Mouse (Mus musculus): Measurements from ENCODE around the gene D2hgdh. TPM values are rescaled to one million over a fixed set of nuclear protein-coding genes. Genes with fewer than 3 reads are reported as not detected.

Gene D2hgdh
- polyA plus RNA-seq, 1 experiment = 6.6 TPM

- no peak overlapping the region for H3K4me3 ChIP-seq (ENCODE audit: insufficient read depth, poor library complexity, severe bottlenecking)
- H3K36me3 ChIP-seq (ENCODE audit: control insufficient read depth, insufficient read depth) = peaks cover 44% of the 10 kb centered on the region
- TF ChIP-seq CEBPB (IDR thresholded peaks at IDR 0.05; ENCODE audit: low read depth) = no peak
- TF ChIP-seq MYOG (IDR thresholded peaks at IDR 0.05; ENCODE audit: control insufficient read depth, extremely low read depth, insufficient read length) = no peak
- TF ChIP-seq MYOD1 (IDR thresholded peaks at IDR 0.05; ENCODE audit: control insufficient read depth, insufficient read length, low read depth) = no peak
- TF ChIP-seq FOSL1 (IDR thresholded peaks at IDR 0.05; ENCODE audit: insufficient read depth, low read length, poor library complexity, severe bottlenecking) = no peak
- no peak for TF ChIP-seq USF1 (IDR thresholded peaks at IDR 0.05; ENCODE audit: low read depth)
- no peak for TF ChIP-seq CTCF (IDR thresholded peaks at IDR 0.05; ENCODE audit: control insufficient read depth, insufficient read depth, insufficient read length)
- no peak for TF ChIP-seq MAX (IDR thresholded peaks at IDR 0.05)
- no peaks in the 10 kb centered on the region for H3K27me3 ChIP-seq (ENCODE audit: control insufficient read depth, insufficient read depth, insufficient read length)
- H3ac ChIP-seq (ENCODE audit: control insufficient read depth, insufficient read length, low read depth) = no peak overlapping the region
- peaks cover 42% of the 10 kb centered on the region for H3K79me2 ChIP-seq (ENCODE audit: control insufficient read depth, insufficient read depth)
- H3K79me3 ChIP-seq (ENCODE audit: low read depth) = peaks cover 25% of the 10 kb centered on the region
These were observed 19.3 kb upstream of the D2hgdh start for GRCm38 (mm10) chr1:93805221-93805951.

GRCm38 (mm10) chr1:93808871-93809270 lies 15.8 kb upstream of the D2hgdh start:
- peaks cover 73% of the 10 kb centered on the region for H3K36me3 ChIP-seq (ENCODE audit: control insufficient read depth, insufficient read depth)
- no peak overlapping the region for H3K4me3 ChIP-seq (ENCODE audit: insufficient read depth, poor library complexity, severe bottlenecking)
- no peak overlapping the region for H3ac ChIP-seq (ENCODE audit: control insufficient read depth, insufficient read length, low read depth)
- H3K27me3 ChIP-seq (ENCODE audit: control insufficient read depth, insufficient read depth, insufficient read length) = no peaks in the 10 kb centered on the region
- peaks cover 14% of the 10 kb centered on the region for H3K79me3 ChIP-seq (ENCODE audit: low read depth)
- peaks cover 27% of the 10 kb centered on the region for H3K79me2 ChIP-seq (ENCODE audit: control insufficient read depth, insufficient read depth)
- no peak for TF ChIP-seq USF1 (IDR thresholded peaks at IDR 0.05; ENCODE audit: low read depth)
- TF ChIP-seq CEBPB (IDR thresholded peaks at IDR 0.05; ENCODE audit: low read depth) = no peak
- TF ChIP-seq MAX (IDR thresholded peaks at IDR 0.05) = no peak

- peaks cover 83% of the 10 kb centered on the region for H3K36me3 ChIP-seq (ENCODE audit: control insufficient read depth, insufficient read depth)
- no peak for TF ChIP-seq FOSL1 (IDR thresholded peaks at IDR 0.05; ENCODE audit: insufficient read depth, low read length, poor library complexity, severe bottlenecking)
- TF ChIP-seq CEBPB (IDR thresholded peaks at IDR 0.05; ENCODE audit: low read depth) = no peak
- no peak for TF ChIP-seq MYOD1 (IDR thresholded peaks at IDR 0.05; ENCODE audit: control insufficient read depth, insufficient read length, low read depth)
- no peak for TF ChIP-seq USF1 (IDR thresholded peaks at IDR 0.05; ENCODE audit: low read depth)
- no peak for TF ChIP-seq MAX (IDR thresholded peaks at IDR 0.05)
- TF ChIP-seq MYOG (IDR thresholded peaks at IDR 0.05; ENCODE audit: control insufficient read depth, extremely low read depth, insufficient read length) = no peak
- TF ChIP-seq CTCF (IDR thresholded peaks at IDR 0.05; ENCODE audit: control insufficient read depth, insufficient read depth, insufficient read length) = no peak
These were observed 14.7 kb upstream of the D2hgdh start for GRCm38 (mm10) chr1:93810011-93810410.

GRCm38 (mm10) chr1:93811495-93812039 lies 13.1 kb upstream of the D2hgdh start:
- H3K4me3 ChIP-seq (ENCODE audit: insufficient read depth, poor library complexity, severe bottlenecking) = no peak overlapping the region
- H3K36me3 ChIP-seq (ENCODE audit: control insufficient read depth, insufficient read depth) = peaks cover 90% of the 10 kb centered on the region
- peaks cover 2% of the 10 kb centered on the region for H3K79me2 ChIP-seq (ENCODE audit: control insufficient read depth, insufficient read depth)
- TF ChIP-seq MYOG (IDR thresholded peaks at IDR 0.05; ENCODE audit: control insufficient read depth, extremely low read depth, insufficient read length) (no peak), FOSL1 (IDR thresholded peaks at IDR 0.05; ENCODE audit: insufficient read depth, low read length, poor library complexity, severe bottlenecking) (no peak), CEBPB (IDR thresholded peaks at IDR 0.05; ENCODE audit: low read depth) (no peak), USF1 (IDR thresholded peaks at IDR 0.05; ENCODE audit: low read depth) (no peak), CTCF (IDR thresholded peaks at IDR 0.05; ENCODE audit: control insufficient read depth, insufficient read depth, insufficient read length) (no peak), MYOD1 (IDR thresholded peaks at IDR 0.05; ENCODE audit: control insufficient read depth, insufficient read length, low read depth) (no peak), MAX (IDR thresholded peaks at IDR 0.05) (no peak)
- H3ac ChIP-seq (ENCODE audit: control insufficient read depth, insufficient read length, low read depth) = no peak overlapping the region
- no peaks in the 10 kb centered on the region for H3K27me3 ChIP-seq (ENCODE audit: control insufficient read depth, insufficient read depth, insufficient read length)
- peaks cover 2% of the 10 kb centered on the region for H3K79me3 ChIP-seq (ENCODE audit: low read depth)

More at GRCm38 (mm10) chr1:93810011-93810410, 14.7 kb upstream of the D2hgdh start:
- H3K4me3 ChIP-seq (ENCODE audit: insufficient read depth, poor library complexity, severe bottlenecking) = no peak overlapping the region
- peaks cover 18% of the 10 kb centered on the region for H3K79me2 ChIP-seq (ENCODE audit: control insufficient read depth, insufficient read depth)
- H3K79me3 ChIP-seq (ENCODE audit: low read depth) = peaks cover 9% of the 10 kb centered on the region
- H3ac ChIP-seq (ENCODE audit: control insufficient read depth, insufficient read length, low read depth) = no peak overlapping the region
- H3K27me3 ChIP-seq (ENCODE audit: control insufficient read depth, insufficient read depth, insufficient read length) = no peaks in the 10 kb centered on the region

- Histone ChIP-seq H3K79me3 (ENCODE audit: low read depth) (no peaks in the 10 kb centered on the region), H3K27me3 (ENCODE audit: control insufficient read depth, insufficient read depth, insufficient read length) (no peaks in the 10 kb centered on the region), H3K36me3 (ENCODE audit: control insufficient read depth, insufficient read depth) (peaks cover 66% of the 10 kb centered on the region), H3K4me3 (ENCODE audit: insufficient read depth, poor library complexity, severe bottlenecking) (no peak overlapping the region), H3ac (ENCODE audit: control insufficient read depth, insufficient read length, low read depth) (no peak overlapping the region), H3K79me2 (ENCODE audit: control insufficient read depth, insufficient read depth) (no peaks in the 10 kb centered on the region)
- TF ChIP-seq FOSL1 (IDR thresholded peaks at IDR 0.05; ENCODE audit: insufficient read depth, low read length, poor library complexity, severe bottlenecking) (no peak), CEBPB (IDR thresholded peaks at IDR 0.05; ENCODE audit: low read depth) (no peak), CTCF (IDR thresholded peaks at IDR 0.05; ENCODE audit: control insufficient read depth, insufficient read depth, insufficient read length) (no peak), MAX (IDR thresholded peaks at IDR 0.05) (no peak), MYOG (IDR thresholded peaks at IDR 0.05; ENCODE audit: control insufficient read depth, extremely low read depth, insufficient read length) (no peak), USF1 (IDR thresholded peaks at IDR 0.05; ENCODE audit: low read depth) (no peak), MYOD1 (IDR thresholded peaks at IDR 0.05; ENCODE audit: control insufficient read depth, insufficient read length, low read depth) (no peak)
These were observed 6.7 kb upstream of the D2hgdh start for GRCm38 (mm10) chr1:93817823-93818532.
